Mouse (Mus musculus): ENCODE results near the gene Atp5f1. TPM values are rescaled to one million over a fixed set of nuclear protein-coding genes. Genes with fewer than 3 reads are reported as not detected.
"Not testable (repeated sequence)": the region's sequence is repeated elsewhere in the genome, so short reads cannot be mapped to it uniquely, and the experiment has no call there.

The Atp5f1 gene
- polyA plus RNA-seq, 2 experiments from 2014 or later, result 442 to 454 TPM

- ATAC-seq, result no peak
Measured at GRCm38 (mm10) chr3:105929821-105930220, 30.1 kb downstream of the Atp5f1 start.

DNA sequence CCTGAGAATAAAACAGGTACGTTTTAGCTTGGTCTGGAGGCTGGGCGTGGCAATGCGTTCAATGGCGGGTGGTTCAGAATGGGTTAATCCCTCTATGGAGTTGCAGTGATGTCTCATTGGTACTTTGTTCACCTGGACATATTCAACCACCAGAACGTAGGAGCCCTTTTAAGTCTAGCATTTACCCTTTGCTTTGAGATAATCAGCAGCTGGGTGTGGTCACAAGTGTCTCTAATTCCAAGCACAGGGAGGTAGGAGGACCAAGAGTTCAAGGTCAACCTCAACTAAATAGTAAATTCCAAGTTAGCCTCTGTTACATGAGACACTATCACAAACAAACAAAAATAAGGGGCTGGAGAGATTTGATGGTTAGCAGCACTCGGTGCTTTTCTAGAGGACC is 31.1 kb downstream of the Atp5f1 start:
- no peak for ATAC-seq

DNA sequence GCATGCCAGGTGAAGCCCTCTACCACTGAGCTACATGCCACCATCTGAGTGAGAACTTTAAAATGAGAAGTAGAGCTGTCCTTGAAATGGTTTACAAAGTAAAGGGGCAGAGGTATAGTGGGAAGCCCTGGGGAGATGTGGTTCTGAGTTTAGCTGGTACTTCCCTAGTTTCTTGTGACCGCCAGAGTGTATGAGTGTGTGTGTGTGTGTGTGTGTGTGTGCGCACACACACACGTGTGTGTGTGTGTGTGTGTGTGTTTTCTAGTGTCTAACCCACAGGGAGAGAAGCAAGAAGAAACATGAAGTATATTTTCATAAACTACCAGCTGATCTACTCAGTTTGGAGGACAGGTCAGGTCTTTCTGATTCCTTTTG is 31.7 kb downstream of the Atp5f1 start:
- no peak for ATAC-seq

GRCm38 (mm10) chr3:105927561-105928194 is 32.2 kb downstream of the Atp5f1 start:
- no peak for ATAC-seq

DNA sequence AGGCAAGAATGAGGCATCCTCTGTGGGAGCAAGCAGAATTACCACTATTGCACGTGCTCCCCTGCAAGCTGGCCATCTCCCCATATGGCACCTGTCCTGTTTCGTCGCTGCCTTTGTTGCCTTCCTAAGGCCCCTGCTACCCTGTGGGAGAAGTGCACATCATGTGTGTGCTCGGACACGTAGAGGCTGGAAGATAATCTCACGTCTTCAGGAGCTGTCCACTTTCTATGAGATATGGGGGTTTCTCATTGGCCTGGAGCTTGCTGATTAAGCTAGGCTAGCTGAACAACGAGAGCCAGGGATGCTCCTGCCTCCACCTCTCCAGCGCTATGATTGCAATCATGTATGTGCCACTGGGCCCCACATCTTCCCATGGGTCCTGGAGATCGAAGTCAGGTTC is 35.3 kb downstream of the Atp5f1 start:
- ATAC-seq, result no peak

- ATAC-seq, result no peak
Measured at GRCm38 (mm10) chr3:105921959-105922358, 37.9 kb downstream of the Atp5f1 start.

- not testable (repeated sequence) for ATAC-seq
Measured at GRCm38 (mm10) chr3:105920743-105921142, 39.2 kb downstream of the Atp5f1 start.

DNA sequence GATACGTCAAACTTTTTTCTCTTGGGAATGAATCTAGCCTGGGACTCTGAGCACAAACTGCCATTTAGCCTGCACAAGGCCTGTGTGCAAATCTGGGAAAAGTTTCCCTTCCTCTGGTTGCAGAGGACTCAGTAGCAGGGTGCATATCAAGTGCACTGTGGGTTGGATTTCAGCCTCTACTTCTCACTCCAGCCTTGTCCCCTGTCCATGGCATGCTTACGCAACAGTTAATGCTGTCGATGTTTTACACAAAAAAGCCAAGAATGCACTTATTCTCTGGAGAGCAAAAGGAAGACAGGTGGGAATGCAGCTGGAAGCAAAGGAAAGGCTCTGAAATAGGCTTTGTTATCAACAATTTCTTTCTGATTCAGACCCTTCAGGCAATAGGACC is 41.5 kb downstream of the Atp5f1 start:
- no peak for ATAC-seq

- ATAC-seq, result no peak
Measured at GRCm38 (mm10) chr3:105917656-105918354, 42.1 kb downstream of the Atp5f1 start.

- not testable (repeated sequence) for ATAC-seq
Measured at GRCm38 (mm10) chr3:105916455-105916854, 43.4 kb downstream of the Atp5f1 start.

DNA sequence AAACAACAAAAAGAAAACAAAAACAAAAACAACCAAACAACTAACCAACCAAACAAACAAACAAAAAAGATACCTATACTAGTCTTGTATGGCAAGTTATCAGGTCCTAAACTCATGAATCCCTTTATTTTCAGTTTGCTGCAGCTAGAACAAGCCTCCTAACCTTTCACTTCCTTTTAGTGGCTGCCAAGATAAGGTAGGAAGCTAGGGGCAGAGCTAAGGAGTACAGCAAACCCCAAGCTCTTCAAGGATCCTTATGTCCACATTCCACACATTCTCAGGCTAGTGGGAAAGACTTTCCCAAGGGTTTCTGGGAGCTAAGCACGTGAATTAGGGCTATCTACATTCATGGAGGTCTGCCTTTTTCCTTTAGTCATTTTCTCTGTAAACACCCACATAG is 44.6 kb downstream of the Atp5f1 start:
- no peak for ATAC-seq

DNA sequence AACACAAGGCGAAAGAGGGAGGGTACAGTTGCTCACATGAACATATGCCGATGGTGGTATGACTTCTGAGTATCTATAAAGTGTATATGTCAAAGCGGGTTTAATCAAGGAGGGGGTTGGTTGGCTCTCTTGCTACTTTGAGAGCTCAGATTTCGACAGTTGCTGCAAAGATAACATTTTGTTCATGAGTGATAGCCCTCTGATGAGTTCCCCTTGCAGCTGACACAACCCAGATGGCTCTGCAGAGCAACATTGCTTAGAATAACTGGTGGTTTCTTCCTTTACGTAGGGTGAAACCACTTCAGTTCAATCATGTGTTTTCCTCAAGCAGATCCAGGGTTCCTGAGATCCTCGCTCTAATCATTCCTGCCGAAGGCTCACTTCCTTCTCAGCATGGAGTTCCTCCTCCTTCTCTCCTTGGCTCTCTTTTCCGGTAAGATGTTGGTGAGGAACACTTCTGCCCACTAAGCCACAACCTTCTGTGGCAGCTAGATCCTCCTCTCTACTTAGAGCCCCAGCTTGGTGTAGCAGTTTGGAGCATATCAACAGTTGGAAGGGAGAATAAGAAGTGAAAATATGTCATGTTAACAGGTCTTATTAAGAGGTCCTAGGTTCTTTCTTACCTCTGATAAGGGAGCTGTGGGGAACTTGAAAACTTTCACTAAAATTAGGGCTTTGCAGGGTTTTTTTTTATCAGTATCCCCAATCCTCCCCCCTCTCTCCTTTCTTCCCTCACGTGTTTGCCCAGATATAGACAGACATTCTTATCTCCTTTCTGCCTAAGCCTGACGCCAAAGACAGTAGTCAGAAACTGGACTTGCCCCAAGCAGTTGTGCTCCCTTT is 45.8 kb downstream of the Atp5f1 start:
- no peak for ATAC-seq

DNA sequence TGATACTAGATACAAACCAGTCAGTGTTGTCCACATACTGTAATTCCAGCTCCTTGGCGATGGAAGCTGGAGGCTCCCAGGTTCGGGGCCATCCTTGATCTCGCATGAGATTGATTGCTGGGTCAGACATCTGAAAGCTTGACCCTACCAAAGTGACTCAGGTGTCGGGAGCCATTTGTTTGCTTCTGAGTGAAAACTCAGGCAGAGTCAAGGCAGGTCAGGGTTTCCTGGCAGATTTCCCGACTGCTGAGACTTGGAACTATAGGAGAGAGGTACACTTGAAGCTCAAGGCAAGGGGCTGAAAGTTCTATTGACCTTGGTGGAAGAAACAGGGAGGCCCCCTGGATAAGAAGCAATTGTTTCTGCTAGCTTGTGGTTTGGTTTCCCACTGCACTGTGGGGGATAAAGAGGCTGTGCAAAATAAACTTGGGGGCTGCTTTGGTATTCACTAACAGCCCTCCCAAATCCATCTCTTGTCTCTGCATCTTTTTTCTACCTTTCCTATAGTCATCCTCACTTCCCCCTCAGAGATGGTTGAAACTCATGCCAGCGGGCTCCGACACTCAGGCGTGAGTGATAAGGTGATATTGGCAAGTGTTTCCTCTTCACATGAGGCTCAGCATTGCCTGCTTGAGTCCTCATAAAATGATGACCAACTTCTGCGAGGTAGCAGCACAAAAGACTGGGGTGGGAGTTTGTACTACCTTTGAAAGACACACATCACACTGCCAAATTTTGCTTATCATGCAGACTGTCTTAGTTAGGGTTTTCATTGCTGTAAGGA is 47.6 kb downstream of the Atp5f1 start:
- ATAC-seq, result no peak

- peak; percentile 99 for ATAC-seq
Measured at GRCm38 (mm10) chr3:105910519-105911190, 49.2 kb downstream of the Atp5f1 start.

- no peak for ATAC-seq
Measured at GRCm38 (mm10) chr3:105908976-105909375, 50.9 kb downstream of the Atp5f1 start.

GRCm38 (mm10) chr3:105907956-105908655 is 51.8 kb downstream of the Atp5f1 start:
- no peak for ATAC-seq

DNA sequence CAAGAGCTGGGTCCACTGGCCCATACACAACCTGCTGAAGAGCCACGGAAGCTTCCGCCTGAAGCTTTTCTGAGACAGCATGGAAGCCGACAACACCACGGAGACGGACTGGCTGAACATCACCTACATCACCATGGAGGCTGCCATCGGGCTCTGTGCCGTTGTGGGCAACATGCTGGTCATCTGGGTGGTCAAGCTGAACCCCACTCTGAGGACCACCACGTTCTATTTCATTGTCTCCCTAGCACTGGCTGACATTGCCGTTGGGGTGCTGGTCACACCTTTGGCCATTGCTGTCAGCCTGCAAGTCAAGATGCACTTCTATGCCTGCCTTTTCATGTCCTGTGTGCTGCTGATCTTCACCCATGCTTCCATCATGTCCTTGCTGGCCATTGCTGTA is 55.2 kb downstream of the Atp5f1 start:
- ATAC-seq, result no peak

- ATAC-seq, result no peak
Measured at GRCm38 (mm10) chr3:105904213-105904612, 55.7 kb downstream of the Atp5f1 start.

- no peak for ATAC-seq
Measured at GRCm38 (mm10) chr3:105901468-105901867, 58.4 kb downstream of the Atp5f1 start.

GRCm38 (mm10) chr3:105900716-105901115 is 59.2 kb downstream of the Atp5f1 start:
- peak; percentile 83 for ATAC-seq

- no peak for ATAC-seq
Measured at GRCm38 (mm10) chr3:105900266-105900665, 59.6 kb downstream of the Atp5f1 start.
